Mouse (Mus musculus): ENCODE measurements around the gene Pwp2.

DNA sequence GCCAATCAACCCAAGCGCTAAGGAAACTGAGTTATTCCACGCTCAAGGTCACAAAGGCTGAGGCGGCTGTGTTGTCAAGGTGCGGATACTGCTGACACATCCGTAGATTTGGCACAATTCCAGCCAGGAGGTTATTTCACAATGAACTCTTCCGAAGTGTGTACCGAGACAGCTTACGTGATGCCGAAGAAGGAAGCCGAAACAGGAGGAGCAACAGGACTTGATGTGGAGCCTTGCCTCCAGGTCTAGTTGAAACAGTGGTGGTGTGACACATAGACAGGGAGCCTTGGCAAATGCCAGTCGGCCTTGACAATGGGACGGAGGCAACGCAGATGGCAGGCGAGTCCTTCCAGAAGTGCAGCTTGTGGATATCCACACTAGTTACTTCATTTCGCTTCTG, 26.9 kb downstream of the Pwp2 start:
- TF ChIP-seq CTCF (IDR thresholded peaks at IDR 0.05; ENCODE audit: control insufficient read depth, insufficient read depth, insufficient read length) (no peak), MYOD1 (IDR thresholded peaks at IDR 0.05; ENCODE audit: control insufficient read depth, insufficient read length, low read depth) (no peak)
